9 mouse cellular contexts compared by ENCODE assay signal in genomic region chr19:59208475-59208874, GRCm38 (mm10). TPM values are rescaled to one million over a fixed set of nuclear protein-coding genes. Genes with fewer than 3 reads are reported as not detected.
DNase-seq lines count a peak whose midpoint lies in the region; ATAC-seq and TF ChIP-seq lines count a peak whose summit lies in the region.
"Had no signal": no experiment of that assay in that cellular context is flagged by ENCODE, and none has a peak within 500 bp of the region (broad histone marks: within the 10 kb centered on the region; RNA-seq: fewer than 3 reads in every experiment).

No protein-coding gene starts in this region.

- WGBS in kidney, embryonic 15.5 days = 26% methylated on average over 5 of the region's 5 CpGs
- 32% methylated on average over 5 of the region's 5 CpGs for WGBS in embryonic facial prominence, embryonic 10.5 days
- 32% methylated on average over 5 of the region's 5 CpGs for WGBS in midbrain, postnatal 0 days

- TF ChIP-seq CTCF in midbrain, postnatal 0 days (IDR thresholded peaks at IDR 0.05) = peak; percentile 96
- TF ChIP-seq CTCF in testis, adult 2 months (IDR thresholded peaks at IDR 0.05; ENCODE audit: control insufficient read depth, insufficient read depth, insufficient replicate concordance, low read depth, low read length) = peak; percentile 49; the same call in 1 of the 2 replicates

- H3K9me3 ChIP-seq in kidney, embryonic 15.5 days (replicated peaks) = no peaks in the 10 kb centered on the region
- no peaks in the 10 kb centered on the region for H3K9me3 ChIP-seq in embryonic facial prominence, embryonic 10.5 days
- H3K9me3 ChIP-seq in midbrain, postnatal 0 days (ENCODE audit: low read length) = no peaks in the 10 kb centered on the region

- H3K4me2 ChIP-seq in kidney, embryonic 15.5 days = no peak overlapping the region
- H3K4me2 ChIP-seq in midbrain, postnatal 0 days (ENCODE audit: low read depth, low read length, poor library complexity, severe bottlenecking) = no peak overlapping the region

- H3K27ac ChIP-seq in kidney, embryonic 15.5 days = no peak overlapping the region
- H3K27ac ChIP-seq in embryonic facial prominence, embryonic 10.5 days (replicated peaks) = no peak overlapping the region
- no peak overlapping the region for H3K27ac ChIP-seq in midbrain, postnatal 0 days (ENCODE audit: low read depth, low read length)
- no peak overlapping the region for H3K27ac ChIP-seq in testis, adult 2 months (ENCODE audit: control insufficient read depth, insufficient read depth, low read depth, low read length)

- no peak overlapping the region for H3K9ac ChIP-seq in kidney, embryonic 15.5 days
- no peak overlapping the region for H3K9ac ChIP-seq in midbrain, postnatal 0 days (replicated peaks; ENCODE audit: low read length, poor library complexity, severe bottlenecking)

- DNase-seq in kidney, adult 11 months = peak; percentile 19
- peak; percentile 68 for DNase-seq in adrenal gland, postnatal 25 days
- peak; percentile 80 for DNase-seq in embryonic facial prominence, embryonic 10.5 days (ENCODE audit: low spot score)
- DNase-seq in heart, postnatal 4 days = peak; percentile 78
- peak; percentile 80 to 87 for DNase-seq in left cerebral cortex, adult 18-20 months (ENCODE audit: low spot score in 2 of 2)
- peak; percentile 87 for DNase-seq in midbrain, postnatal 0 days (ENCODE audit: low spot score)

- no peaks in the 10 kb centered on the region for H3K4me1 ChIP-seq in kidney, embryonic 15.5 days
- no peaks in the 10 kb centered on the region for H3K4me1 ChIP-seq in embryonic facial prominence, embryonic 10.5 days
- H3K4me1 ChIP-seq in midbrain, postnatal 0 days (ENCODE audit: insufficient read depth, low read length) = no peaks in the 10 kb centered on the region
- H3K4me1 ChIP-seq in testis, adult 2 months (ENCODE audit: control insufficient read depth, insufficient read depth, low read length) = no peaks in the 10 kb centered on the region

- no peak for ATAC-seq in kidney, embryonic 15.5 days (replicated peaks; ENCODE audit: low FRiP score)
- no peak for ATAC-seq in midbrain, postnatal 0 days (ENCODE audit: low FRiP score)

- H3K36me3 ChIP-seq in kidney, embryonic 15.5 days = no peaks in the 10 kb centered on the region
- H3K36me3 ChIP-seq in embryonic facial prominence, embryonic 10.5 days (replicated peaks) = no peaks in the 10 kb centered on the region
- H3K36me3 ChIP-seq in midbrain, postnatal 0 days (ENCODE audit: insufficient read depth, low read length) = no peaks in the 10 kb centered on the region
- H3K36me3 ChIP-seq in testis, adult 2 months (ENCODE audit: control insufficient read depth, insufficient read depth, low read length) = no peaks in the 10 kb centered on the region

- H3K27me3 ChIP-seq in kidney, embryonic 15.5 days = 0 out of 2 replicates have a peak, but pooled peaks cover 10% of the 10 kb centered on the region
- no peaks in the 10 kb centered on the region; the same call in 1 of the 2 replicates for H3K27me3 ChIP-seq in embryonic facial prominence, embryonic 10.5 days (replicated peaks; ENCODE audit: low read depth, poor library complexity, severe bottlenecking)
- H3K27me3 ChIP-seq in midbrain, postnatal 0 days (ENCODE audit: insufficient read depth, low read length) = peaks cover 5% of the 10 kb centered on the region
- no peaks in the 10 kb centered on the region for H3K27me3 ChIP-seq in testis, adult 2 months (ENCODE audit: control insufficient read depth, insufficient read depth, low read length)

- TF ChIP-seq POLR2A in testis, adult 2 months (IDR thresholded peaks at IDR 0.05; ENCODE audit: control insufficient read depth, low read depth, low read length) = no peak

- H3K4me3 ChIP-seq in kidney, embryonic 15.5 days (replicated peaks) = no peak overlapping the region
- H3K4me3 ChIP-seq in embryonic facial prominence, embryonic 10.5 days = no peak overlapping the region
- H3K4me3 ChIP-seq in midbrain, postnatal 0 days (ENCODE audit: low read depth, low read length) = no peak overlapping the region
- H3K4me3 ChIP-seq in testis, adult 2 months (ENCODE audit: control insufficient read depth, low read depth, low read length) = no peak overlapping the region
- H3K4me3 ChIP-seq: erythroblast, embryonic 14.5 days had no signal

RNA-seq across cellular contexts. Expression of gene Kcnk18, which starts 10.5 kb away (rescaled TPM):
- polyA plus RNA-seq in kidney, embryonic 15.5 days (2015; fragmentation: Nextera tagmentation; extraction: Ambion mirVana) = not detected in 2 replicates
- not detected in 2 replicates for total RNA-seq in adrenal gland, postnatal 25 days (2021)
- 0.04 TPM in 1 of 2 replicates, not detected in the other for polyA plus RNA-seq in embryonic facial prominence, embryonic 10.5 days (2016; fragmentation: Nextera tagmentation; extraction: Ambion mirVana)
- total RNA-seq in heart, postnatal 4 days (2021) = not detected
- total RNA-seq in left cerebral cortex, adult 18-20 months (2021) = not detected
- not detected in 2 replicates for total RNA-seq in midbrain, postnatal 0 days (2014; rRNA removed)
- not detected in 2 replicates for polyA plus RNA-seq in midbrain, postnatal 0 days (2015; fragmentation: Nextera tagmentation; extraction: Ambion mirVana)
- polyA plus RNA-seq in testis, adult 2 months (2012; rRNA removed) = 0.04 and 0.05 TPM in 2 replicates
- polyA plus RNA-seq: erythroblast, embryonic 14.5 days had no signal

RNA-seq across cellular contexts. Expression of gene Vax1, which starts 38.6 kb away (rescaled TPM):
- not detected in 2 replicates for polyA plus RNA-seq in kidney, embryonic 15.5 days (2015; fragmentation: Nextera tagmentation; extraction: Ambion mirVana)
- not detected in 2 replicates for total RNA-seq in adrenal gland, postnatal 25 days (2021)
- polyA plus RNA-seq in embryonic facial prominence, embryonic 10.5 days (2016; fragmentation: Nextera tagmentation; extraction: Ambion mirVana) = 1.2 and 1.7 TPM in 2 replicates
- total RNA-seq in heart, postnatal 4 days (2021) = not detected
- total RNA-seq in left cerebral cortex, adult 18-20 months (2021) = 1 to 10 TPM; 2.0 to 2.4 TPM
- not detected in 2 replicates for total RNA-seq in midbrain, postnatal 0 days (2014; rRNA removed)
- polyA plus RNA-seq in midbrain, postnatal 0 days (2015; fragmentation: Nextera tagmentation; extraction: Ambion mirVana) = 0.91 and 2.2 TPM in 2 replicates
- 0.33 and 0.60 TPM in 2 replicates for polyA plus RNA-seq in testis, adult 2 months (2012; rRNA removed)
- polyA plus RNA-seq: erythroblast, embryonic 14.5 days had no signal

RNA-seq across cellular contexts. Expression of gene Slc18a2, which starts 52.2 kb away (rescaled TPM):
- 9.1 and 13.2 TPM in 2 replicates for polyA plus RNA-seq in kidney, embryonic 15.5 days (2015; fragmentation: Nextera tagmentation; extraction: Ambion mirVana)
- total RNA-seq in adrenal gland, postnatal 25 days (2021) = 13.0 and 15.0 TPM in 2 replicates
- 11.2 and 12.8 TPM in 2 replicates for polyA plus RNA-seq in embryonic facial prominence, embryonic 10.5 days (2016; fragmentation: Nextera tagmentation; extraction: Ambion mirVana)
- 1 to 10 TPM; 2.0 to 2.5 TPM for total RNA-seq in heart, postnatal 4 days (2021)
- under 1 TPM in 1 of 2 experiments, not detected in 1; 0.21 TPM for total RNA-seq in left cerebral cortex, adult 18-20 months (2021)
- 21.4 and 21.7 TPM in 2 replicates for total RNA-seq in midbrain, postnatal 0 days (2014; rRNA removed)
- 19.5 TPM in 2 replicates for polyA plus RNA-seq in midbrain, postnatal 0 days (2015; fragmentation: Nextera tagmentation; extraction: Ambion mirVana)
- polyA plus RNA-seq in testis, adult 2 months (2012; rRNA removed) = 0.35 and 0.47 TPM in 2 replicates
- polyA plus RNA-seq: erythroblast, embryonic 14.5 days had no signal

Comparison
In these comparisons a context has a peak if more than half of its experiments do, and no peak if none do; other contexts are left out.
1. DNase-seq: peak in every context shown above with its lines; median percentile 87 in midbrain, postnatal 0 days; 84 in left cerebral cortex, adult 18-20 months; 80 in embryonic facial prominence, embryonic 10.5 days; 78 in heart, postnatal 4 days; 68 in adrenal gland, postnatal 25 days; 19 in kidney, adult 11 months.